Mouse (Mus musculus) monocyte, adult 59 days (primary cell): Measurements from ENCODE around the gene Ecsit. TPM values are rescaled to one million over a fixed set of nuclear protein-coding genes. Genes with fewer than 3 reads are reported as not detected.

ENCODE experiments used
- total RNA-seq, 2 experiments: library from RNA; stranded (reverse); gene quantifications; one replicate each; pipeline ENCODE4 v1.2.4; 2023

Gene Ecsit
- total RNA-seq = 10 to 100 TPM; 14.3 to 16.8 TPM

DNA sequence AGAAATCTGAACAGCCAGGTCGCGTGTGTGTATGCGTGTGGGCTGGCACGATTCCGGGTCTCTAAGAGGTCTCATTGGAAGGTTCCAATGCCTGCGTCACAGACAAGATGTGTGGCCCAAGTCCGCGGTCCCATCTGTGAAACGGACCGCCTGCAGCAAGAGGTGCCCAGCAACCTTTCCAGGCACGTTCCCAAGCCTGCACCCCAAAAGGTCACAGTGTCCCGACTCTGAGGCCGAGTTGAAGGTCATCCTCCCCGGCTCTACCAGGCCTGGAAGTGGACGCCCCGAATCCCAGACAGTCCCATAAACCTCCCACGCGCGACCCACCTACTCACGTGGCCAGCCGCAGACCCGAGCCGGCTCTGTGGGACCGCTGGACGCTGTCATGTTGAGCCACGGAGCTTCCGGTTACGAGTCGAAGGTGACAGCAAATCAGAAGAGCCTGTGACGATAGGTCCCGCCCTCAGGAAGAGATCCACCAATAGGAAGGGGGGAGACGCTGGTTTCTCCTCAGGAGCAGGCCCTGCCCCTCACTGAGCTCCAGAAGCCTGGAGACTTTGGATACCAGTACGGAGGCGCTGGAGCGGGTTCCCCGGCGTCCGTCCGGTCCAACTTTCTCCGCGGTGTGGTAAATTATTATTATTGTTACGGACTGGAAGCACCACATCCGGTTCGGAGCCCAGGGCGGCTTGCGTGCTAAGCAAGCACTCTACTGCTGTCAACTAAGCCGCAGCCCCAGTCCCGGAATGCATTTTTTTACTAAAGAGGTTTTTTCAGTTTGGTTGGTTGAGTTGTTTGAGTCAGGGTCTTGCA is at the start of gene Ecsit:
TSS of gene Ecsit (minus strand) at position 417 of the 813 bp plus-strand sequence.

DNA sequence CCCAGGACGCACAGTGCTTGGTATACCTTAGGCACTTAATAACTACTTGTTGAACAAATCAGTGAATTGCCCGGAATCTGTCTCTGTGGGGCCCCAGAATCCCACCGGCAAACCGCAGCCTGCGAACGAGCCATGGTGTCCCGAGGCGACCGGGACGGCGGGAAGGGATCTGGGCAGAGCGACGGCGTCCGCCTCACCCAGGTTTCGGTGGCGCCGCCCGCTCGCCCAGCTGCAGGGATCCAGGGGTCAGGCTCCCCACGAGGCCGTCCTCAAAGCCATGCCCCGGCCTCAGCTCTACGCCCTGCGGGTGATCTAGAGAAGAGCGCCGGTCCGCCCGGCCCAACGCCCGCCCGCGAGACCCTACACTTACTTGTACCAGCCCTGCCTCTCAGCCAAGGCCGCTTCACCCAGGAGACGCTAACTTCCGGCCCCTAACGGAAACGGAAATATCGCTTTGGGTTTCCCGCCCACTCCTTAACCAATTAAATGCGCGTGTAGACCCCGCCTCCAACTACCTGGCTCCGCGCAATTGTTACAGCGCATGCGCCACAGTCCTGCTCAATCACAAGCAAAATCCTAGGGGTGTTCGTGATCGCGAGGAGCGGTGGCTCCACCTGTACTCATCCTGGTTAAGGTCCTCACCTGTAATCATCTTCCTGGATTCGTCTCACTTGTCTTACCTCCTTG is 31.6 kb upstream of the Ecsit start, which contains the start of gene Elof1:
TSS of gene Elof1 (minus strand) at position 433 of the 687 bp plus-strand sequence.

DNA sequence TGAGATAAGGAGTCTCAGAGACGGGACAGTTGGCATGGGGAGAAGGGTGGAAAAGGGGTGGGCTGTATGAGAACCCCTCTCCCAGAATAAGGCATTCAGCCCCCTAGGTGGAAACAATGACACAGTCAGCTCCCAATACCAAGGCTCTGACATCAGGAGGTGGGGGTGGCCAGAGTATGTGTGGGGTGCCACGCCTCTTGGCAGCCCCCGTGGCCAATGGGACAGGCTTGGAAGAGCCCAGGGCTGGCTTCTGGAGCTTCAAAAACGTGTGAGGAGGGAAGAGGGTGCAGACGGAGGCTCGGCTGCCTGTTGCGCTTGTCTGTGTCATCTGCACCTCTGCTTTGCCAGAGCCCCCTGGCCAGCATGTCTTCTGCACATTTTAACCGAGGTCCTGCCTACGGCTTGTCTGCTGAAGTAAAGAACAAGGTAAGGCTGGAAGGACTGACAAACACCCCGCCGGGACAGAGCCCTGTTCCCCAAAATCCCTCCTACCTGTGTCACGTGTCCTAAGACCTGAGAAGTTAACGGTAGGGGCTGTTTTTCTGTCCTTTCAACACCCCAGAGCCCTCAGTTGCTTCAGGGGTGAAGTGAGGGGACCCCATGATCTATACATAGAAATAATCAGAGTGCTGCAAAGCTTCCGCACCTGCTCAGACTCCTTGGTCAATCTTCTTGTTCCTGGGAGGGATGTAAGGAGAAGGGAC is 13.9 kb upstream of the Ecsit start, which contains the start of gene Cnn1:
TSS of gene Cnn1 (plus strand) at position 224 of the 704 bp plus-strand sequence.

DNA sequence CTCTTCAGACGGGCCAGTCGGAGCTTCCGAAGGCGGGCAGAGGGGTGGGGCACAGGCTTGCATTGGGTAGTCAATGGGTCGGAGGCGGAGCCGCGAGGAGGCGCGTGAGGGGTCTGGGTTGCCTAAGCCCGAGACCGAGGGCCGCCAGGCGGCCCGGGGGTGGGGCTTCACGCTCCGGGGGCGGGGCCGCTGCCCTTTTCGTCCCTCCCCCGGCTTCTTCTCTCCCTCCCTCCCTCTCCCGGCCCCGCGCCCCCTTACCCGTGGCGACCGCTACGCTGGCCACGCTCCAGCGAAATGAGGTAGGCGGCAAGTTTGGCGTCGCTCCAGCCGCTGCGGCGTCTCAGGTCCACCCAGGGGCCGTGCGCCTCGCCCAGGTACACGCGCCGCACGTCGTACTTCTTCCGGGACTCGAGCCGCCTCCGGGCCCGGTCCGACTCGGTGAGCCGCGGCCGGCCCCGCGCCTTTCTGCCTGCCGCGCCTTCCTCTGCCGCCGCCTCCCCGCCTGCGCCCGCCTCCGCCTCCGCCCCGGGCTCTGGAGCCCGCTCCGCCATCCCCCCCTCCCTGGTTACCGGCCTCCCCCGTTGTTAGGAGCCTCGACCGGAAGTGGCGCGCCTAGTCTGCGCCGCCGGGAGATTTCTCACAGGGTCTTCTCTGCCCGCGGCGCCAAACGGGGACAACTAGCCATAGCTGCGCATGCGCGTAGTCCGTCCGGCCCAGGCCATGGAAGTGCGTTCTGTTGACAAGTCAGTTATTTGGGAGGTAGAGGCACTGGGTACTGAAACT is 14.3 kb downstream of the Ecsit start, which contains the start of the genes Gm49318 and Zfp653:
TSS of gene Gm49318 (minus strand) at position 469 of the 783 bp plus-strand sequence.
TSS of gene Zfp653 (minus strand) at position 586 of the 783 bp plus-strand sequence.

DNA sequence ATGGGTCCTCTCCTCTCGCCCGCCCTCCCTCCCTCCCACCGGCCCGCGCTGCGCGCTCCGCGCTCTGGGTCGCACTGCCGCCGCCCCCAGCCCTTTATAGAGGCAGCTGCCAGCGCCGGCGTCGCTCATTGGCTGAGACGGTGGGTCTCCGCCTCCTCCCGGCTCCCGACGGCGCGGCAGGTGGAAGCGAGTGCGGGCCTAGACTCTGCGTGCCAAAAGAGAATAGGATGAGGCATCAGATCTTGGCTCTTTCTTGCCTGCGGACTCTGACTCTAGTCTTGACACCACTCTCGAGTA is 33.3 kb downstream of the Ecsit start, which contains the start of gene Elavl3:
TSS of gene Elavl3 (minus strand) at position 66 of the 297 bp plus-strand sequence.

Other genes starting within 250 kb of the Ecsit start
- not detected for gene Angptl8, start 249.9 kb downstream of the Ecsit start, total RNA-seq
- gene Dock6, start 232.8 kb downstream of the Ecsit start, total RNA-seq = 1 to 10 TPM; 4.2 to 4.6 TPM
- 10 to 100 TPM; 24.6 to 30.4 TPM for gene Rab3d, start 167.2 kb downstream of the Ecsit start, total RNA-seq
- 1 to 10 TPM in 1 of 2 experiments, not detected in 1; 1.2 TPM for gene Ccdc159, start 158.0 kb downstream of the Ecsit start, total RNA-seq
- 10 to 100 TPM; 12.4 to 14.3 TPM for gene Tmem205, start 157.9 kb downstream of the Ecsit start, total RNA-seq
- 1 to 10 TPM; 1.1 to 1.2 TPM for gene Plppr2, start 148.4 kb downstream of the Ecsit start, total RNA-seq
- gene Swsap1, start 129.7 kb downstream of the Ecsit start, total RNA-seq = 1 to 10 TPM; 6.1 to 6.2 TPM
- gene Epor, start 121.9 kb downstream of the Ecsit start, total RNA-seq = 1 to 10 TPM; 5.6 to 6.4 TPM
- 1 to 10 TPM; 1.7 to 1.9 TPM for gene Rgl3, start 96.0 kb downstream of the Ecsit start, total RNA-seq
- under 1 TPM in 1 of 2 experiments, not detected in 1; 0.24 TPM for gene Ccdc151, start 82.8 kb downstream of the Ecsit start, total RNA-seq
- gene Prkcsh, start 82.6 kb downstream of the Ecsit start, total RNA-seq = 10 to 100 TPM; 86.0 to 88.5 TPM
- under 1 TPM in 1 of 2 experiments, not detected in 1; 0.21 TPM for gene Elavl3, start 33.4 kb downstream of the Ecsit start, total RNA-seq
- gene Gm49318, start 14.2 kb downstream of the Ecsit start, total RNA-seq = not detected
- gene Zfp653, start 14.1 kb downstream of the Ecsit start, total RNA-seq = 10 to 100 TPM; 19.4 to 21.3 TPM
- gene Cnn1, start 13.8 kb upstream of the Ecsit start, total RNA-seq = not detected
- gene Elof1, start 31.7 kb upstream of the Ecsit start, total RNA-seq = 10 to 100 TPM; 35.2 to 40.3 TPM
- 100 to 1,000 TPM; 153 to 160 TPM for gene Acp5, start 50.3 kb upstream of the Ecsit start, total RNA-seq
- 10 to 100 TPM; 14.0 to 19.2 TPM for gene Pigyl, start 71.4 kb upstream of the Ecsit start, total RNA-seq
- not detected for gene Zfp872, start 102.7 kb upstream of the Ecsit start, total RNA-seq
- 10 to 100 TPM; 27.4 to 32.4 TPM for gene Zfp809, start 140.3 kb upstream of the Ecsit start, total RNA-seq
- gene Zfp599, start 174.5 kb upstream of the Ecsit start, total RNA-seq = under 1 TPM in 1 of 2 experiments, not detected in 1; 0.13 TPM
- 1 to 10 TPM; 7.0 to 9.4 TPM for gene Zfp810, start 222.2 kb upstream of the Ecsit start, total RNA-seq